Mouse (Mus musculus) limb, embryonic 10.5 days (tissue): ENCODE results near the gene Asb4. TPM values are rescaled to one million over a fixed set of nuclear protein-coding genes. Genes with fewer than 3 reads are reported as not detected.
A peak's percentile ranks its signal among the peaks of the same experiment; 100 is the strongest.

ENCODE experiments used
- DNase-seq: peaks from one replicate; pipeline ENCODE4 v3.0.0-alpha.2; 2017; ENCODE audit warnings: low spot score
- H3K27ac ChIP-seq: fragments of 300-500 bp; sonication (generic); 2 replicates; pipeline ENCODE4 v1.5.1; 2016; ENCODE audit warnings: mild to moderate bottlenecking
- H3K27me3 ChIP-seq: fragments of 300-500 bp; sonication (generic); 2 replicates; pipeline ENCODE4 v1.6.1; 2016; ENCODE audit warnings: low read depth, mild to moderate bottlenecking; ENCODE audit not compliant: poor library complexity, severe bottlenecking
- H3K36me3 ChIP-seq: fragments of 300-500 bp; sonication (generic); 2 replicates; pipeline ENCODE4 v1.6.1; 2016; ENCODE audit warnings: mild to moderate bottlenecking, moderate library complexity
- H3K4me1 ChIP-seq: fragments of 300-500 bp; sonication (generic); 2 replicates; pipeline ENCODE4 v1.6.1; 2016
- H3K4me3 ChIP-seq: fragments of 300-500 bp; sonication (generic); 2 replicates; pipeline ENCODE4 v1.5.1; 2016; ENCODE audit warnings: mild to moderate bottlenecking, moderate library complexity
- H3K9me3 ChIP-seq: fragments of 300-500 bp; sonication (generic); replicated peaks from 2 replicates; pipeline ENCODE4 v1.6.1; 2016; ENCODE audit warnings: mild to moderate bottlenecking
- WGBS: fragments of 180-500 bp; shearing (Covaris S2); methylation state at CpG from one replicate; pipeline ENCODE4 v1.1.7; 2016; 5-methylcytosine and 5-hydroxymethylcytosine counted together
- polyA plus RNA-seq: library from polyadenylated mRNA; unstranded; fragments of >200 nt; fragmentation: Nextera tagmentation; extraction: Ambion mirVana; gene quantifications from 2 replicates; pipeline ENCODE4 v1.2.1, GENCODE M21; 2016

The Asb4 gene
- polyA plus RNA-seq, 1 experiment from 2014 or later = 448 TPM

DNA sequence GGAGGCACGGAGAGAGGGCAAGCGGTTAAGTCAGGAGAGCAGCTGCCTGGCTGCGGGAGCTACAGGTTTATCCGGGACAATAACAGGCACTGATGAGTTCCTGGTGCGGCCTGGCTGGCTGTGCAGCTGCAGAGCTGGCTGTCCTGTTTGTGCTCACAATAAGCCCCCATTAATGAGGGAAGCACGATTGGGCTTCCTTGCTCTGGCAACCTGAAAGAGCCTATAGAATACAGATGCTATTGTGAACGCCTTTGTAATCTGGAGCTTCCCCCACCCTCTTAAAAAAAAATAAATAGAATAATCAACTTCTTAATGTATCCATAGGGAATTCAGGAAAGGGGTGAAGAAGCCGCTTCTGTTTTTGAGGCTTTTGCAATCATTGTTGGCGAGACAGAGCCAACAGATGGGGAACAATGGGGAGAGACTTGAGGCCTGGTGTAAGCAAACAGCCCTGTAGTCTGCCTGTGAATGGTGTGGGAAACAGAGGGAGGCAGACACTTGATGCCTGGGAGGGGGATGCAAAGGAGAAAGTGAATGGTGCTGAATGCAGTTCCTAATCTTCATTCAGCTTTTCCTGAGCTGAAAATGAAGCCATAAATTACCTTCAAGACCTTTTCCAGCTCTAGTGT, 2.4 kb upstream of the Asb4 start:
- Histone ChIP-seq H3K36me3 (no peaks in the 10 kb centered on the region), H3K9me3 (no peaks in the 10 kb centered on the region), H3K27me3 (no peaks in the 10 kb centered on the region), H3K4me3 (peak overlapping the region; percentile 34), H3K4me1 (peaks cover 62% of the 10 kb centered on the region), H3K27ac (peak overlapping the region; percentile 91)
- 8% methylated on average over 9 of the region's 9 CpGs for WGBS
- DNase-seq = peak; percentile 73

DNA sequence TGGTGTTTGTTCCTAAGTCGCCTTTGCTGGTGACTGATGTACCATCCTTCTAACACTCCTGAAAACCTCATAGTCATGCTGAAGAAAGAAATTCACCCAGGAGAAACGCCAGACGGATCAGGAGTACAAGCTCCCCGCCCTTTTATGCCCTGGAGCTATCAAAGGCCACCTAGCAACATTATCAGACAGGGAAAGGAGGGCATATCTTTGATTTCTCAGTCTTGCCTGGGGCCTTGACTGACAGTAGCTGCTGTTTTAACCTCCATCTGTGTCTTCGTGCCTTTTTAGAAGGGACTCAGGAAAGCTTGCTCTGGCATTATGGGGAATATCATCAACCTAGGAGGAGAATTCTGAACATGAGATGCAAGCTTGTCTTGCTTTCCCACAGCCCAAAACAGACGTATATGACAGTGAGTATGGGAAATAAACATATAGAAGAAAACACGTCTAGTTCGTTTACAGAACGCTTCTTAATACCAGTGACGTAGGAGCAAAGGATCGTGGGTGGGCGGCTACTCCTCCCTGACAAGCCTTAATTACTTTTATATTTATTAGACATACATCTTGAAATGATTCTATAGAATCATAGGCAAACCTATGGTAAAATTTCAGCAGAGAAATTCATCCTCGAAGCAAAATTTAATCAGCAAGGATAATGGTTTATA, 1.1 kb upstream of the Asb4 start:
- peaks cover 62% of the 10 kb centered on the region for H3K4me1 ChIP-seq

DNA sequence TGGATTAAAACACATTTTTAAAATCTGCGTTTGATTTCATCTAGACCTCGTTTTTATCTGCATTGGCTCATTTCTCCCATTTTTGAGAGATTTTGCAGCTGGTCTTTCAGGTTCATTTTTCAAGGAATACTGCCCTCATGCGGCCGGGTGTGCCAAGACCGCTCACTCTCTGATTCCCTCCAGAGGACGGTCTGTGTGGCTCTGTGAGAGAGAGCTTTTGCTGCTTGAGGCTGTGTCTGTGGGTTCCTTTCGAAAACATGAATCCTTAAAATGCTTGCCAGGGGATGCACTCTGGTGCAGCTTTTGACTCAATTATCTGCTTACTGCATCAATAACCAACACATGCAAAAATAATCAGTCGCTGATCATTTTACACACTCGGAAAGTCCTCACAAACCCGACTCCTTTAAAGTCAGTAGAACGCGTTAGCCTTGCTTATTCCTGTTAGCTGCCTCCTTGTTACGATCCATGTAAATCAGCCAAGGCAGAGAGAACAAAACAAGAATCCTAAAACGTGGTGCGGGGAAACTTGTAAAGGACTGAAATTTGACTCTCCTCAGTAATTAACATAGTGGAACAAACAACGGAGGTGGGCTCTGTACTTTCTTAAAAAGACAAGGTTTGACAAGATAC, 487 bp upstream of the Asb4 start:
- DNase-seq = peak; percentile 90
- Histone ChIP-seq H3K36me3 (no peaks in the 10 kb centered on the region), H3K4me3 (peak overlapping the region; percentile 45), H3K9me3 (no peaks in the 10 kb centered on the region), H3K27ac (peak overlapping the region; percentile 91), H3K4me1 (peaks cover 66% of the 10 kb centered on the region), H3K27me3 (no peaks in the 10 kb centered on the region)
- under 1% methylated on average over 16 of the region's 16 CpGs for WGBS

More for the DNA sequence above, 1.1 kb upstream of the Asb4 start:
- no peaks in the 10 kb centered on the region for H3K27me3 ChIP-seq
- 40% methylated on average over 13 of the region's 13 CpGs for WGBS
- H3K36me3 ChIP-seq = no peaks in the 10 kb centered on the region
- peak overlapping the region; percentile 45; the same call in 1 of the 2 replicates for H3K4me3 ChIP-seq
- H3K9me3 ChIP-seq = no peaks in the 10 kb centered on the region
- H3K27ac ChIP-seq = peak overlapping the region; percentile 91
- DNase-seq = no peak

DNA sequence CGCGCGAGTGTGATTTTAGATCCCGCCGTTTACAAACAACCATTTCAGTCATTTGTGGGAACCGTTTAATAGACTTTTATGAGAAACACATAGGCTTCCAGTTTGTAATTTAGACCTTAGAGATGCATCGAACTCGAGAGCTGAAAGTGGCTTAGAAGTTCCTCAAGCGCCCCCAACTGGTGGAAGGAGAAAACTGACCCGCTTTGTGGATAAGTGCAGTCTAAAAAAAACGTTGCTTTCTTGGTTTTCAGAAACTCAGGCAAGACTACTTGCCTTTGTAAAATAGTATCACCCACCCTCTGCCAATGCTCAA, 948 bp downstream of the Asb4 start:
- DNase-seq = peak; percentile 84
- peak overlapping the region; percentile 91 for H3K27ac ChIP-seq
- H3K4me3 ChIP-seq = peak overlapping the region; percentile 45
- H3K27me3 ChIP-seq = no peaks in the 10 kb centered on the region
- no peaks in the 10 kb centered on the region for H3K36me3 ChIP-seq
- peaks cover 72% of the 10 kb centered on the region for H3K4me1 ChIP-seq
- H3K9me3 ChIP-seq = no peaks in the 10 kb centered on the region
- WGBS = 2% methylated on average over 11 of the region's 11 CpGs

DNA sequence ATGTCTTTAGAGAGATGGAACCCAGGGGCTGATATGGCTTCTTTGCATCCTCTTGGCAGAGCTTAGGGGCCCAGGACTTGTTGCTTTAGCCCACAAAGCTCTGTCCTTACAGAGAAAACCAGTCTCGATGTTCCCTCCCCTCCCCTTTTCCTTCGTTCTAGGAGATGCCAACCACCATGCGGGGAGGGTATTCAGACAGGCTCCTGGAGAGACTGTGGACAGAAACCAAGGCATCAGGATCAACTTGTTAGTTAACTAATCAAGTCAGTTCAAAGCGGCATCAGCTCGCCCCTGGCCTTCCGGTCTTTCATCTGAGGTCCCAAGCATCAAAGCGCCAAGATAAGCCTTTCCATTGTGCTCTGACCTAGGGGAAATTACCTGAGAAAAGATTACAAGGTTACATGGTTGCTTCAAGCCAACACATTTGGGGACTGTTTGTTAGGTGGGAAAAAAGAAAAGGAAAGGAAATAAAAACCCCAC, 2.0 kb downstream of the Asb4 start:
- Histone ChIP-seq H3K27ac (peak overlapping the region; percentile 84), H3K4me3 (no peak overlapping the region), H3K4me1 (peaks cover 68% of the 10 kb centered on the region), H3K36me3 (no peaks in the 10 kb centered on the region), H3K27me3 (no peaks in the 10 kb centered on the region), H3K9me3 (no peaks in the 10 kb centered on the region)
- no peak for DNase-seq
- WGBS = 8% methylated on average over 7 of the region's 7 CpGs

DNA sequence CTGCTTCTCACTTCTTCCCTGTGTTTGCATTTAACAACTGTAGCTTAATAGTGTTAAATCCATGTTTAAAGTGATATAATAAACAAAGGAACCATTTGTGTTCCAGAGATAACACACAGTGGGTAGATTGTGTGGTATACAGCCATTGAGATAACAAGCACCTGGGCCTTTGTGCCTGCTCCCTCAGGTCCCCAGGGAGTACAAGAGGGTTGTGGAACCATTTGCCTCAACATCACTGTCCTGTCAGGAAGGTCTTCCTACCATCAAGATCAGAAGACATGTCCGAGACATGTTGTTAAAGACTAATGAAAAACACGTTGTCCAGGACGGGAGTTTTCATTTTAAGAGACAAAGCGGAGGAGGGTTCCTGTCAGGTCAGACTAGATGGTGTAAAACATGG, 3.3 kb downstream of the Asb4 start:
- no peaks in the 10 kb centered on the region for H3K9me3 ChIP-seq
- peak; percentile 19 for DNase-seq
- no peak overlapping the region for H3K4me3 ChIP-seq
- H3K27ac ChIP-seq = peak overlapping the region; percentile 84
- no peaks in the 10 kb centered on the region for H3K36me3 ChIP-seq
- no peaks in the 10 kb centered on the region for H3K27me3 ChIP-seq
- peaks cover 55% of the 10 kb centered on the region for H3K4me1 ChIP-seq
- 61% methylated on average over 4 of the region's 4 CpGs for WGBS

DNA sequence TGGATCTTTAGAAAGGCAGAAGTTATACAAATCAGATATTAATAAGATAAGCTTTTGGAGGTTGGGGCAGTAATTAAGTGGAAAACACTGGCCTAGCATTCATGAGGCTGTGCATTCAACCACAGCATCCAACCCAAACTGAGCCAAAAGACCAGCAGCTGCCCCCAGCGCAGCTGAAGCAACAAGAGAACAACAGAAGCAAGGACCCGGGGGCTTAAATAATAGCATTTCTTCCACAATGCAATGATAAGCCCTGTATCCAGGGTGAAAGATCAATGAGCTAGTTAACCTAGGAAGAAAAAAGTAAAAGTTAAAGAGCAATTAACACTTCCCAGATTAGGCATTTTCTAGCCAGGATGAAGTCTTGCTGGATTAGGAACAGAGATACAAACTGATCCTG, 4.2 kb downstream of the Asb4 start:
- Histone ChIP-seq H3K27ac (no peak overlapping the region; the same call in 1 of the 2 replicates), H3K4me1 (peaks cover 47% of the 10 kb centered on the region), H3K4me3 (no peak overlapping the region), H3K27me3 (no peaks in the 10 kb centered on the region), H3K36me3 (no peaks in the 10 kb centered on the region), H3K9me3 (no peaks in the 10 kb centered on the region)
- peak; percentile 21 for DNase-seq
- WGBS = 84% methylated on average over 2 of the region's 2 CpGs

DNA sequence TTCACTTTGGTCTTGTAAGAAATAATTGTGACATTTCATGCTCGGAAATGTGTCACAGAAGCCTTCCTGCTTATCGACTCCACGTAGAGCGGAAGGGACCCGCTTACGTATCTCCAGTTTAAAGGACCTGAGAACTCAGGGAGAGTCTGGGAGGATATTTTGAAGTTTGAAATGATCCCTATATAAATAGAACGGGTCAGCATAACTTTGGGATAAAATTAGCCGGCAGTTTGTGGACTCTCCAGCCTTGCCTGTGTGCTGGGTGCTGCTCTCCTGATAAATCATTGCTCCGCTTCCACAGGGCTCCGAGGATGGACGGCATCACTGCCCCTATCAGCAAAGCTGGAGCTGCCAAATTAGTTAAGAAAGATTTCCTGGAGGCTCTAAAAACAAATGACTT, 7.1 kb downstream of the Asb4 start:
- no peaks in the 10 kb centered on the region for H3K36me3 ChIP-seq
- peak overlapping the region; percentile 93 for H3K27ac ChIP-seq
- WGBS = 6% methylated on average over 11 of the region's 11 CpGs
- peak; percentile 54 for DNase-seq
- H3K9me3 ChIP-seq = no peaks in the 10 kb centered on the region
- H3K4me1 ChIP-seq = peaks cover 46% of the 10 kb centered on the region
- H3K4me3 ChIP-seq = peak overlapping the region; percentile 63
- H3K27me3 ChIP-seq = no peaks in the 10 kb centered on the region

DNA sequence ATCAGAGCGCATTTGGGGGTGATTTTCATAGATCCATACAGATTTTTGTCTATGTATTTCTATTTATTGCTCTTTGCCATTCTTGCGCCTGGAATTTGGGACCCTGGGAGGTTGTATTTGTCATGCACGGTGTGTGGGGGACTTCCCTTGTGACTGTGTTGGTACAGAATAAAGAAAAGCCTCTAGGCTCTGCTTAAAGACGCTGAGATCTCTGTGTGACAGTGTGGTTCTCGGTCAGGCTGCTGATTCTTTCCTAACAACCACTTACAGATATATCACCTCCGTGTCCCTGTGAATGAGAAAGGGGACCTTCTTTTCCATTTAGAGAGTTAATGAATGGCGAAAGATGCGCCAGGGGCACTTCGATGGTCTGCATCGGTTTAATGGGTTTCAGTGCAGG, 7.8 kb downstream of the Asb4 start:
- Histone ChIP-seq H3K27me3 (no peaks in the 10 kb centered on the region), H3K9me3 (no peaks in the 10 kb centered on the region), H3K36me3 (peaks cover 2% of the 10 kb centered on the region), H3K27ac (peak overlapping the region; percentile 93), H3K4me3 (peak overlapping the region; percentile 63), H3K4me1 (peaks cover 50% of the 10 kb centered on the region)
- DNase-seq = peak; percentile 36
- 16% methylated on average over 10 of the region's 10 CpGs for WGBS

DNA sequence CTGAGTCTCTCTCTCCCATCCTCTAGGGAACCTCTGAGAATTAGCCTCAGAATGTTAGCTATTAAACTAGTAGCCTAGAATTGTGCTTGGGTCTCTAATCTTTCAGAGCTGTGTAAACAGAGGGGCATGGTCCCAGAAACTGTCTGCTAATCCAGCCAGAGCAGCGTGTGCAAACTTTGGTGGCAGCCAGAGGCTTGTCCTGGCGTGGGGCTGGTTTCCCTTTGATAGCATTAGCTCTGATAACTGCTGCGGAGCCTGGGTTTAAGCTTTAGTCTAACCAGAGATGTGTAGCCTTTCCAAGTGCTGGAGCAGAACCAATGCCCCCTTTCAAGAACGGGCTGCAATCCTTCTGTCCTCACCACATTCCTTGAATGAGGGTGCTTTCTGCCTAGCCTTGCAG, 11.8 kb downstream of the Asb4 start:
- WGBS = 17% methylated on average over 4 of the region's 4 CpGs
- Histone ChIP-seq H3K27me3 (no peaks in the 10 kb centered on the region), H3K4me3 (peak overlapping the region; percentile 14), H3K36me3 (peaks cover 41% of the 10 kb centered on the region), H3K27ac (peak overlapping the region; percentile 79), H3K4me1 (peaks cover 40% of the 10 kb centered on the region), H3K9me3 (no peaks in the 10 kb centered on the region)
- no peak for DNase-seq

DNA sequence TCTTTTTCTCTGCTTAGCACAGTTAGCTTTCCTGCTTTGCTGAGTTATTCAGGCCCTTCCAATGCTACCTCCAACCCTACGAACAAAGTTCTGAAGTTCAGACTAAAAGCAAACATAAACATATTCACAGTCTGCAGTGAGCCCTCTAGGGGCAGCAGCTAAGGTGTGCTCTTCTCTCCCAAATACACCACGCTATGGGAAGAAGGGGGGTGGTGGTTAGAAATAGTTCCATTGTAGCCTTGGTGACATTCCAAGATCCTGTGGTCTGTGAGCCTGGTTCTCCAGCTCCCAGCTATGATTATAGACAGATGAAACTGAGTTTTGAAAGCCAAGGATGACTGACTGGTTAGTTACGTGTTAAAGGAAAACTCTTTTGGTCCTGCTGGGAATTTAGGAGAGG, 13.6 kb downstream of the Asb4 start:
- H3K4me1 ChIP-seq = peaks cover 45% of the 10 kb centered on the region
- 71% methylated on average over 3 of the region's 3 CpGs for WGBS
- DNase-seq = no peak

DNA sequence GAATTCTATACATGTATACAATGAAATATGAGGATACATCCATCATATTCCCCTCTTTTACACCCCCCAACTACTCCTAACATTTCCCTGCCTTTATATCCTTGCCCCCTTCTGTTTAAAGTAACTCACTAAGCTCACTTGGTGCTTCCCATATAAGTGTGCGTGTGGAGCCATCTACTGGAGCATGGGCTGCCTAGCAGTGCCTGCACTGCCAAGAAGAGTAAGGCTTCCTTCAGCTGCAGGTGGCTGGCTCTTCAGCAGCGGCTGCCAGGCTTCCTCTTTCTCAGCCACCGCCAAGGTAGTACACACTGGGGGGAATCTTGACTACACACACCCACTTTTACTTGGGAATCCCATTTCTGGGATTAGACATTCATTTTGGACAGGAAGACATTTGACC, 18.2 kb downstream of the Asb4 start:
- H3K4me1 ChIP-seq = peaks cover 13% of the 10 kb centered on the region
- no peak overlapping the region for H3K27ac ChIP-seq
- H3K4me3 ChIP-seq = no peak overlapping the region
- DNase-seq = peak; percentile 62
- H3K9me3 ChIP-seq = no peaks in the 10 kb centered on the region
- WGBS = 4% methylated on average over 3 of the region's 3 CpGs
- no peaks in the 10 kb centered on the region for H3K27me3 ChIP-seq
- H3K36me3 ChIP-seq = peaks cover 81% of the 10 kb centered on the region

More for the DNA sequence above, 13.6 kb downstream of the Asb4 start:
- Histone ChIP-seq H3K9me3 (no peaks in the 10 kb centered on the region), H3K27me3 (no peaks in the 10 kb centered on the region), H3K4me3 (no peak overlapping the region), H3K36me3 (peaks cover 59% of the 10 kb centered on the region), H3K27ac (peak overlapping the region; percentile 8; the same call in 1 of the 2 replicates)

DNA sequence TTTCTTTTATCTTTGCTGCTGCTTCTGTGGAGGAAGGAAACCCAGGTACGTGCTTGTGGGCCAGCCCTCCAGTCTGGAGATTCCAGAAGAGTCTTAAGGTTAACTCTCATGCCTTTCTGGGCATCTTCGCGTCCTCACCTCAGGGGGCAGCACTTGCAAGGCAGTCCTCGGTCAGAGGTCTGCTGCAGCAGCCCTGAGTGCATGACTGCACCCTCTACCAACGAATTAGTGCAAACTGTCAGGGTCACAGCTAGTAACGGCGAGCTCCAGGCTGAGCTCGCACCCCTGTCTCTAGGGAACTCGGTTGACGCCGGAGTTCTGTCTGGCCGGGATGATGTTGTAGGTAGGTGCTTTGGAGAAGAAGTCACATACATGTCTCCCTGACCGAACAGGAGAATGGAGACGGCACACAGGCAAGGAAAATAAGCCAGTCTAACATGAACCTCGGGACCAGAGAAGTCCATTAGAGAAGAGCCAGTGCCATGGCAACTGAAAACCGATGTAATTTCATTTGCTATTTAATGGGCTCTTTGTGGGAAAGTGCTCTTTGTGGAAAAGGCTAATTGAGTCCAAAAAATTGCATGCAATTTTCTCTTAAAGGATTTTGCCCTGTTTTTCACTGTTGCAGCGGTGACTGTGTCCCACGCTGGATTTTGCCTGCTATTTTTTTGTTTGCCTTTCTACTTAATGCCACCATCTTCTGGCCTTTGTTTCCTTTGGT, 20.1 kb downstream of the Asb4 start:
- no peaks in the 10 kb centered on the region for H3K27me3 ChIP-seq
- H3K9me3 ChIP-seq = no peaks in the 10 kb centered on the region
- H3K36me3 ChIP-seq = peaks cover 77% of the 10 kb centered on the region
- H3K27ac ChIP-seq = no peak overlapping the region
- WGBS = 39% methylated on average over 18 of the region's 18 CpGs
- H3K4me1 ChIP-seq = peaks cover 19% of the 10 kb centered on the region
- DNase-seq = no peak
- no peak overlapping the region for H3K4me3 ChIP-seq
